Mouse (Mus musculus) small intestine, adult 10 weeks (tissue): ENCODE data around the gene Pou2f1. TPM values are rescaled to one million over a fixed set of nuclear protein-coding genes. Genes with fewer than 3 reads are reported as not detected.

Source experiments
- polyA plus RNA-seq: library from polyadenylated mRNA; stranded (reverse); fragments of 350-450 nt; fragmentation: Illumina TruSeq; extraction: RNeasy Lipid Tissue Mini Kit (QIAGEN cat#74804); gene quantifications from one replicate; pipeline ENCODE4 v1.2.3, GENCODE M21; 2014; ENCODE audit warnings: low replicate concordance

Gene Pou2f1
- 8.8 TPM for polyA plus RNA-seq

DNA sequence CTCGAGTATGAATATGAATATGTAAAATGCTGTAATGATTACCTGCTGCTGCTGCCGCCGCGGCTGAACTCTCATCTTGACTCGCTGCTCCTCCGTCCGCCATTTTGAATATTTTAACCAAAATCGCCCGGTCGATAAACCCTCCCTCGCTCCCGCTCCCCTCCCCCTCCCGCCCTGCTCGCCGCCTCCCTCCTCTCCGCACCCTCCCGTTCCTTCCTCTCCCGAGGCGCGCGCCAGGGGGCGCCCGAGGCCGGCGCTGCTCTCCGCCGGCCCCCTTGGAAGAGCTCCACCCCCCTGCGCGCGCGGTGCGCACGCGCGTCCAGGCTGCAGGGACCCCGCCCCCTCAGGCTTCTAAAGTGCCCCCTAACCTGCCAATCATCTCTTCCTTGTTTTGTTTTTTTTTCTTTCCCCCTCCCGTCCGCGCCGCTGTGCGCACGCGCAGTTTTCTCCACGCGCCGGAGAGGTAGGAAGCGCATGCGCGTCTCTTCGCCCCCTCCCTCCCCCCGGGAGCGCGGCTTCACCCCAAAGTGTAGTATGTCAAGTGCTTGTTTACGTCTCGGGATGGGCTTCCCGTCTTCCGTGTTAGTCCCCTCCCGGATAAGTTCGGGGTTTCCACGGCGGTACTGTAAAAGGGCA lies at the start of gene Pou2f1:
Pou2f1 (minus strand) TSS at position 159 of the 636 bp plus-strand sequence.

Other genes with a start within 250 kb of the Pou2f1 start
- gene Creg1, start 238.9 kb downstream of the Pou2f1 start, polyA plus RNA-seq: 127 TPM
- gene Cd247, start 214.0 kb downstream of the Pou2f1 start, polyA plus RNA-seq: 0.22 TPM
- gene Dusp27, start 125.2 kb upstream of the Pou2f1 start, polyA plus RNA-seq: not detected
- gene Gpa33, start 127.6 kb upstream of the Pou2f1 start, polyA plus RNA-seq: 88.6 TPM
- not detected for gene Mael, start 236.1 kb upstream of the Pou2f1 start, polyA plus RNA-seq